In genomic region chr7:135694796-135695195, GRCm38 (mm10) we compare ENCODE assay signal across 26 mouse cellular contexts.
"Had no signal": no experiment of that assay in that cellular context is flagged by ENCODE, and none has a peak within 500 bp of the region (broad histone marks: within the 10 kb centered on the region; RNA-seq: fewer than 3 reads in every experiment).

No protein-coding gene starts in this region.

- H3K4me1 ChIP-seq: hindbrain, embryonic 10.5 days; hindbrain, embryonic 12.5 days; limb, embryonic 10.5 days; limb, embryonic 12.5 days; liver, embryonic 12.5 days had no signal

- H3K27ac ChIP-seq: gastrocnemius, adult 2 months; heart, adult 2 months; heart, embryonic 13.5 days; heart, embryonic 15.5 days; hindbrain, embryonic 10.5 days; hindbrain, embryonic 12.5 days; hindbrain, embryonic 14.5 days; intestine, embryonic 15.5 days; layer of hippocampus, adult 2 months; left cerebral cortex, adult 2 months; limb, embryonic 10.5 days; limb, embryonic 12.5 days; liver, embryonic 12.5 days; liver, embryonic 14.5 days had no signal

- DNase-seq: gastrocnemius, adult 2 months; gastrocnemius, postnatal 10 days; gastrocnemius, postnatal 25 days; heart, adult 2 months; heart, postnatal 4 days; kidney, adult 18-20 months; kidney, adult 8-10 months; kidney, postnatal 10 days; kidney, postnatal 25 days; kidney, postnatal 4 days had no signal

- ATAC-seq: hindbrain, embryonic 16.5 days; inflammation-experienced regulatory T-cells, adult 6 months; intestine, embryonic 15.5 days; intestine, postnatal 0 days had no signal

- H3K9ac ChIP-seq: heart, embryonic 13.5 days; heart, embryonic 15.5 days; hindbrain, embryonic 12.5 days; hindbrain, embryonic 14.5 days; intestine, embryonic 15.5 days; limb, embryonic 12.5 days; liver, embryonic 12.5 days; liver, embryonic 14.5 days had no signal

- H3K4me2 ChIP-seq: heart, embryonic 11.5 days; heart, embryonic 13.5 days; heart, embryonic 15.5 days; hindbrain, embryonic 12.5 days; hindbrain, embryonic 14.5 days; intestine, embryonic 15.5 days; limb, embryonic 12.5 days; liver, embryonic 12.5 days had no signal

- H3K4me3 ChIP-seq: gastrocnemius, adult 2 months; heart, adult 2 months; heart, embryonic 13.5 days; heart, embryonic 15.5 days; hindbrain, embryonic 10.5 days; hindbrain, embryonic 12.5 days; intestine, embryonic 15.5 days; layer of hippocampus, adult 2 months; left cerebral cortex, adult 2 months; limb, embryonic 10.5 days; limb, embryonic 12.5 days; liver, embryonic 12.5 days had no signal

- H3K27me3 ChIP-seq: heart, embryonic 13.5 days; heart, embryonic 15.5 days; hindbrain, embryonic 12.5 days; intestine, embryonic 15.5 days; limb, embryonic 12.5 days; liver, embryonic 12.5 days had no signal

- H3K9me3 ChIP-seq: heart, embryonic 13.5 days; heart, embryonic 15.5 days; hindbrain, embryonic 10.5 days; hindbrain, embryonic 12.5 days; intestine, embryonic 15.5 days; limb, embryonic 10.5 days; limb, embryonic 12.5 days; liver, embryonic 12.5 days had no signal
